Mouse (Mus musculus) macrophage (primary cell): ENCODE data around the gene Cphx2. TPM values are rescaled to one million over a fixed set of nuclear protein-coding genes. Genes with fewer than 3 reads are reported as not detected.
"Not testable (repeated sequence)": the region's sequence is repeated elsewhere in the genome, so short reads cannot be mapped to it uniquely, and the experiment has no call there.

Experiments
- H3K27ac ChIP-seq: fragments of 350-480 bp; formaldehyde crosslinking; 2 replicates; pipeline ENCODE4 v1.9.0; 2021
- H3K36me3 ChIP-seq: fragments of 350-480 bp; formaldehyde crosslinking; 2 replicates; pipeline ENCODE4 v1.9.0; 2021; ENCODE audit errors: inconsistent target
- H3K4me3 ChIP-seq: fragments of 350-480 bp; formaldehyde crosslinking; 2 replicates; pipeline ENCODE4 v1.9.0; 2021; ENCODE audit errors: inconsistent target
- H3K79me2 ChIP-seq: fragments of 350-480 bp; formaldehyde crosslinking; 2 replicates; pipeline ENCODE4 v1.9.0; 2021; ENCODE audit errors: inconsistent target
- WGBS: methylation state at CpG from one replicate; pipeline ENCODE4 v1.1.7; 2026; ENCODE audit warnings: inconsistent platforms; ENCODE audit not compliant: missing documents; 5-methylcytosine and 5-hydroxymethylcytosine counted together
- polyA plus RNA-seq: library from polyadenylated mRNA; stranded (reverse); fragments of 250-400 nt; gene quantifications from 3 replicates; pipeline ENCODE4 v1.2.4, GENCODE M21; 2018; ENCODE audit warnings: inconsistent platforms
- total RNA-seq, 78 experiments: library from RNA; depleted of rRNA; stranded (reverse); fragments of 250-400 nt; gene quantifications; 1 replicate in 9 of 78; 2 replicates in 24 of 78; 3 replicates in 43 of 78; 4 replicates in 2 of 78; pipeline ENCODE4 v1.2.4; 2018; ENCODE audit warnings: inconsistent platforms in 56 of 78

The Cphx2 gene
- total RNA-seq (2018; cell fraction: chromatin; rRNA removed), result not detected
- total RNA-seq (2018; cell fraction: cytosol; rRNA removed), result not detected
- total RNA-seq (2018; cell fraction: nucleus; rRNA removed), result not detected
- not detected in 3 replicates for polyA plus RNA-seq

GRCm38 (mm10) chr14:26081216-26081615 is at the start of gene Cphx2:
Gene Cphx2 (plus strand): TSS chr14:26081516.
- H3K36me3 ChIP-seq, H3K27ac ChIP-seq, H3K4me3 ChIP-seq, H3K79me2 ChIP-seq: not testable (repeated sequence)
- no CpG with 5 or more reads among the region's 6 CpGs for WGBS

- no CpG with 5 or more reads among the region's 3 CpGs for WGBS
These were observed 47.0 kb upstream of the Cphx2 start for GRCm38 (mm10) chr14:26034364-26034763.

DNA sequence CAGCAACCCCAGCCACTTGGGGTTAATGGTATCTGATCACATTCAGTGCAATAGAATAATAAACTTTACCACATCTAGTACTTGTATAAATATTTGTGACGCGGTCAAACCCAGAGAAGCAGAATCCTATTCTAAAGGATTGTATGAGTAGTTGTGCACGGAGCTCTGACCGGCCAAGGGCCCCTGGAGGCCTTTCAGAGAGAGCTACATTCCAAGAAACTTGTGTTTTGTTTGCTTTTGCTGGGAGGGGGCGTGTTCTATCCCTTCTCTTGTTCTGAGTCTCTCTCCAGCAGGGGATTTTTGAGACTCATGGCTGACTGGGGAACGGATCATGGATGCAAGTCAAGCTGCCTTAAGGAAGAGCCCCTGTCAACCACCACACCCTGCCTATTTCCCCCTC is 45.9 kb upstream of the Cphx2 start:
- not testable (repeated sequence) for H3K36me3 ChIP-seq, H3K79me2 ChIP-seq, H3K4me3 ChIP-seq, H3K27ac ChIP-seq
- no CpG with 5 or more reads among the region's 6 CpGs for WGBS

More at GRCm38 (mm10) chr14:26034364-26034763, 47.0 kb upstream of the Cphx2 start:
- H3K36me3 ChIP-seq, H3K79me2 ChIP-seq, H3K4me3 ChIP-seq, H3K27ac ChIP-seq: not testable (repeated sequence)

DNA sequence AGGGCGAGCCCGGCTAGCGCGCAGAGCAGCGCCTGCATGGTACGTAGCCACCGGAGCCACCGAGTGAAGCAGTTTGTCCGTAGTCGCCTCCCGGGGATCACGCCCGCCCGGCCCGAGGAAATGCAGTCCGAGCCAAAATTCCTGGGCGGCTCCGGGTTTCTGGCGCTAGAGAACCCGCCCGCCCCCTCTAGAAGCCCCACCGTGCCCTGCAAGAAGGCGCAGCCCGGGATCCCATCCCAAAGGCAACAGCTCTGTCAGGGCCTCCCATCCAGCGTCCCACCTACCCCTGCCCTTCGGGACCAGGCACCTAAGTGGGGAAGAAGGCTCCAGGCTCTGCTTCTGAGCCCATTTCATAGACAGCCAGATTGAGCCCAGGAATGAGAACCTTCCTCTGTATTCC is 38.7 kb upstream of the Cphx2 start, which contains the start of gene Gm9780:
TSS of gene Gm9780 (minus strand) at position 101 of the 400 bp plus-strand sequence.
- H3K4me3 ChIP-seq, H3K79me2 ChIP-seq, H3K36me3 ChIP-seq, H3K27ac ChIP-seq: not testable (repeated sequence)
- no CpG with 5 or more reads among the region's 26 CpGs for WGBS

- H3K36me3 ChIP-seq, H3K4me3 ChIP-seq, H3K27ac ChIP-seq, H3K79me2 ChIP-seq: not testable (repeated sequence)
- no CpG with 5 or more reads among the region's 5 CpGs for WGBS
These were observed 36.3 kb upstream of the Cphx2 start for GRCm38 (mm10) chr14:26045007-26045406.

GRCm38 (mm10) chr14:26047026-26047425 is 34.3 kb upstream of the Cphx2 start:
- H3K27ac ChIP-seq, H3K36me3 ChIP-seq, H3K79me2 ChIP-seq, H3K4me3 ChIP-seq: not testable (repeated sequence)
- WGBS, result no CpG with 5 or more reads among the region's 8 CpGs

DNA sequence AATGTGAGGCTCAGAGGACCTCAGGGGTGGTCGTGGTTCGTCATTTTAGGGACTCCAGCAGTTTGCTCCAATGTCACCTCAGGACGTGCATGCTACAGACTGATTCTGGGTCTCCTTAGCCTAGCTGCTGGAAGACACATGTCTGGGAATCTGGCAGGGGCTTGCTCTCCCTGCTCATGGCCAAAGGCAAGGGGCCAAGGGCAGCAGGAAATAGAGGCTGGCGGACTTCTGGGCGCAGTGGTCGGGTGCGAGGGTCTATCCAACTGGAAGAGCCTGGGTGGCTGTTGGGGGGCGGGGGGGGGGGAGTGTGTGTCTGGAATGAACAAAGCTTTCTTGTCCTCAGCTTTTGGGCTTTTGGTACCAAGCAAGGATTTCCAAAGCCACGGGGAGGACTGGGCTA is 32.5 kb upstream of the Cphx2 start:
- no CpG with 5 or more reads among the region's 9 CpGs for WGBS
- H3K79me2 ChIP-seq, H3K36me3 ChIP-seq, H3K4me3 ChIP-seq, H3K27ac ChIP-seq: not testable (repeated sequence)

DNA sequence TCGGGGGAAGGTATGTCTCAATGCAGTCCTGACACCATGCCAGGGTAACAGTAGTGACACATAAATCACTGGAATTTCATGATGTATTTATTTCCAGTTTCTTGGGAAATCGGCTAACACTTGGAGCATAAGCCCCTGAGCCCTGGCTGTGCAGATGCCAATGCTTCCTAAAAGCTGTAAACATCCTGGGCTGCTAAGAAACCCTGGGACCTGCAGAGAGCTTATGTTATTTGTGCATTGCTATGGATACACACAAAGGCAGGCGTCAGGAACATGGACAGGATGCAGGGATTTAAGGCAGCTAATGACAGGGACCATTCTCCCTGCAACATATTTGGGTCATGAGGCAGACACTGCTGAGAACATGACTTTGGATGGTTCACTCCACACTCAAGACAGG is 23.1 kb upstream of the Cphx2 start:
- H3K36me3 ChIP-seq, H3K4me3 ChIP-seq, H3K27ac ChIP-seq, H3K79me2 ChIP-seq: not testable (repeated sequence)
- no CpG with 5 or more reads among the region's 3 CpGs for WGBS

DNA sequence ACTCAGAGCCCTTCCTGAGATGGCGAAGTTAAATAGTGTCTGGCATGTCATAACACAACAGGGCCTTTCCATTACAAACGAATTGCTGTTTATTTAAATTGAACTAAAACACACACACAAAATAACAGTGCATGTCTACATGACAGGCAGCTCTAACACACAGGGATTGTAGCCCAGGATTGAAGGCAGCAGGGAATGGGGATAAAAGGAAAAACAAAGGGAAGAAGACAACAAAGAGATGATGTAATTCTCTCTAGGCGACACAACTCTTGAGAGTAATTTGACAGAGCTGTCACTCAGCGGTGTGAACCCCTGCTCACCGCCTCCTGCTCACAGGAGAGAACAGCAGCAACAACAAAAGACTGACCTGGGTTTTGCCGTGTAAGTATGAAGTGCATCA is 22.0 kb upstream of the Cphx2 start:
- no CpG with 5 or more reads among the region's 6 CpGs for WGBS
- not testable (repeated sequence) for H3K79me2 ChIP-seq, H3K4me3 ChIP-seq, H3K27ac ChIP-seq, H3K36me3 ChIP-seq

GRCm38 (mm10) chr14:26066574-26067324 is 14.6 kb upstream of the Cphx2 start:
- H3K4me3 ChIP-seq, H3K79me2 ChIP-seq, H3K27ac ChIP-seq, H3K36me3 ChIP-seq: not testable (repeated sequence)
- no CpG with 5 or more reads among the region's 44 CpGs for WGBS

DNA sequence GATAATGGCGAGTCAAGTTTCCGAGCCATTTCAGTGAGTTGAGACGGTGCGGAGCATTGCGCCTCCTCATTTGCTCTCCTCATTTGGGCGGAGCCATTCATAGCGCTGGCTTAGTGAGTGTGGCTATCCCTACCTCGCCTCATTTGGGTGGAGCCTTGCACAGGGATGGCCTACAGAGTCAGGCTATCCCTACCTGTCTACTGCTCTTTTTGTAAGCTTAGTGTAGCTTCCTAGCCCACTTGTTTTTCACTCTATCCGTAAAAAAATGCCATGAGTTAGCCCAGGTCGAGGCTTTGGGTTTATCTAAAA is 14.0 kb upstream of the Cphx2 start, which contains the start of gene Tmem254c:
TSS of gene Tmem254c (minus strand) at position 31 of the 309 bp plus-strand sequence.
- not testable (repeated sequence) for H3K4me3 ChIP-seq, H3K36me3 ChIP-seq, H3K79me2 ChIP-seq, H3K27ac ChIP-seq
- WGBS, result no CpG with 5 or more reads among the region's 10 CpGs

DNA sequence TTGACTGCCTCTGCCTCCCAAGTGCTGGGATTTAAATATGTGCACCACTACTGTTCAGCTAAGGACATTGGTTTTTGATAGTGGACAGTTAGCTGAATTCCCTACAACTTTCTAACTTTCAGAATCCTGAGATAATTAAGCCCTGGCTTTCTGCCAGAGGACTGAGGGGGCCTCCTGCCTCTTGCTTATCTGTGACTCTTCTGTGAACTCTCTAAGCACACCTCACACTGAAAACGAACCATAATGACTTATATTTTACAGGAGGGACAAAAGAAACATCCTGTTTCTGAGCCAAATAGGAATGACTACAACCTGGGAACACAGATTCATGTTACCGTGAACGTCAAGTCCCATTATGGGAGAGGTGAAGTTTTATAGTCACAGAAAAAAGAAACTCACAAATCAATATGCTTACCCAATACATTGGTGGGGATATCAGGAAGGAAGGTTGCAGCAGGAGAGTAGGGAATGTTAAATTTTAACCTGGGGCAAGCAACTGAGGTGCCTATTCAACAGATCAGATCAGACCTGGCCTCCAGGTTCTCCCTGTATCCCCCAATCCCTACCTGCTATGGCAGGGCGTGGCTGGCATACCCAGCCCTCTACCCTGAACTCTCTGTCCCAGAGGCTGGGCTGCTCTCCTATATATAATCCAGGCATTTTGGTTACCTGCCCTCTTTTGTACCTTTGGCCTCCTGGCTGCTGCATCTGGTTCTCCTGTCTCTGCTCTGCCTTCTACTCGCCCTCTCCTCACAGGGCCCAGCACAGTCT is 4.5 kb upstream of the Cphx2 start:
- H3K27ac ChIP-seq, H3K4me3 ChIP-seq, H3K36me3 ChIP-seq, H3K79me2 ChIP-seq: not testable (repeated sequence)
- no CpG with 5 or more reads among the region's 5 CpGs for WGBS

DNA sequence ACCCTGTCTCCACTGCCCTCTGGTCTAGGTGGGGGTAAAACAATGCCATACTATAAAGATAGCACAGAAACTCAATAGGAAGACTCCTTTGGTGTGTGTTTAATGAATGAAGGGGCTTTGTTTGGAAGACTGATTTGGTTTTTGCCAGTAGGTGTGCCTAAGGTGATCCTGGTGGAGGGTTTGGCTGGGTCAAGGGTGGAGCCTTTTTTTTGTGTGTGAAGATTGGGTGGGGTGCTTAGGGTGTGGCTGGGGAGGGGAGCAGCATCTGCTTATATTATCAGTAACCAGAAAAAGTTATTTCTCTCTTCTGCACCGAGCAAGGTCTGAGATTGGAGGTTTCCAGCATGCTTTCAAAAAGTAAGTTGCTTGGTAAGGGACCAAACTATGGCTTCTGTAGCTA is 681 bp downstream of the Cphx2 start, which contains the start of gene Cphx3:
TSS of gene Cphx3 (plus strand) at position 301 of the 400 bp plus-strand sequence.
- not testable (repeated sequence) for H3K4me3 ChIP-seq, H3K36me3 ChIP-seq, H3K27ac ChIP-seq, H3K79me2 ChIP-seq
- WGBS, result no CpG with 5 or more reads among the region's 1 CpGs

GRCm38 (mm10) chr14:26097622-26098021 is 16.3 kb downstream of the Cphx2 start:
- H3K79me2 ChIP-seq, H3K4me3 ChIP-seq, H3K27ac ChIP-seq, H3K36me3 ChIP-seq: not testable (repeated sequence)
- no CpG with 5 or more reads among the region's 3 CpGs for WGBS

DNA sequence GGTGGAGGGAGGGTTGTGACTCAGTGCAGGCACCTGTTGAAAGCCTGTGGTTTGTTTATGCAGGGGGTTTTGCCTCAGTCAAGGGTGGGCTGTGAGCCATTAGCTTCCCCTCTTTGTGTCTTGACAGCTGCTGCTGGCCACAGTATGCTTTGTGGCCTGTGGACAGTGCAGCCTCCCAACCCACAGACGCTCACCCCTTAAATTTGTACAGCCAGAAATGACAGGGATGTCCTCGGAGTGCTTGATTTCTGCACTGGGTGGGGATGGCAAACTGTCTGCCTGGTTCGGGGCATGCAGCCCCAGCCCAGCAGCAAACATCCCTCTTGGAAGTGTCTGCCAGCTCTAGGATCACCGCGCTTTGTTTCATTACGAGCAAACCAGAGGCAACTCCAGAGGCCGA is 36.8 kb downstream of the Cphx2 start, which contains the start of gene Duxbl2:
TSS of gene Duxbl2 (plus strand) at position 200 of the 400 bp plus-strand sequence.
- H3K4me3 ChIP-seq, H3K79me2 ChIP-seq, H3K36me3 ChIP-seq, H3K27ac ChIP-seq: not testable (repeated sequence)
- no CpG with 5 or more reads among the region's 7 CpGs for WGBS
